Mouse (Mus musculus) erythroblast, embryonic 14.5 days (primary cell): ENCODE data around the gene Isoc2b.
"Not testable (repeated sequence)": the region's sequence is repeated elsewhere in the genome, so short reads cannot be mapped to it uniquely, and the experiment has no call there.

Source experiments
- GATA1 ChIP-seq: IDR thresholded peaks from 2 replicates; pipeline ENCODE4 v1.6.1; 2012; ENCODE audit warnings: low read length, inconsistent platforms, mixed read lengths
- TAL1 ChIP-seq: IDR thresholded peaks from 3 replicates; pipeline ENCODE4 v1.6.1; 2012; ENCODE audit warnings: low read length, inconsistent platforms, mixed read lengths

DNA sequence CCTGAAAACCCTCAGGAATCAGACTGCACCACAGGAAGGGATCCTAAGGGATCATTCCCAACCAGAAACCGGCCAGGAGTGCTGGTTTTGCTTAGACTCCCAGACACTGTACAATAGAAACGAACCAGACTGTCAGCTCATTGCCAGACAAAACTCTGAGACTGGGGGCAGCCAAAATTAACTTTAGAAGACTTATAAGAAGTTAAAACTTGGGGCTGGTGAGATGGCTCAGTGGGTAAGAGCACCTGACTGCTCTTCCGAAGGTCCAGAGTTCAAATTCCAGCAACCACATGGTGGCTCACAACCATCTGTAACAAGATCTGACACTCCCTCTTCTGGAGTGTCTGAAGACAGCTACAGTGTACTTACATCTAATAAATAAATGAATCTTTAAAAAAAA lies 9.1 kb downstream of the Isoc2b start:
- TF ChIP-seq TAL1, GATA1: not testable (repeated sequence)
